Mouse (Mus musculus): ENCODE measurements around the gene Gars.

DNA sequence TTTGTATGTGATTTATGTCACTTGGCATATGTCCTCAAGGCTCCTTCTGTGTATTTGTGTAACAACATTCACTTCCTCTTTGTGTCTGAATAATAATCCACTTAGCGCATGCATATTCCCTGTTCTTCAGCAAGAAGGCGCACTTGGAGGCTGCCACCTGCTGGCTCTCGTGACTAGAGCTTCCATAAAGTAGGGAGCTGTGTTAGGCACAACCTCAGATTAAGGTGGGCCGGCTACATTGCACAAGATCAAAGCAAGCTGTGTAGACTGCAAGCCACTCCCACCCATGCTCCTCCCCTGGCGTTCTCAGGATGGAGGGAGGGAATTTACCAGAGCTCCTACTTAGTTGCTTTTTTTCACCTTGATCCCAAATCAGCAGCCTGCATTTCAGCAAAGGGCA is 21.6 kb upstream of the Gars start:
- TF ChIP-seq POLR2A (IDR thresholded peaks at IDR 0.05; ENCODE audit: control insufficient read depth, low read depth, low read length), result no peak
- peak; percentile 27; the same call in 1 of the 2 replicates for TF ChIP-seq CTCF (IDR thresholded peaks at IDR 0.05; ENCODE audit: control insufficient read depth, insufficient read depth, insufficient replicate concordance, low read depth, low read length)

All from testis, adult 2 months (tissue).